Mouse (Mus musculus) megakaryocyte, adult 5-6 weeks (primary cell): Measurements from ENCODE around the gene Elf5. TPM values are rescaled to one million over a fixed set of nuclear protein-coding genes. Genes with fewer than 3 reads are reported as not detected.

Experiments
- ATAC-seq: 2 replicates; pipeline ENCODE4 v1.8.0; 2016; ENCODE audit warnings: mild to moderate bottlenecking, inconsistent platforms; ENCODE audit not compliant: poor library complexity, severe bottlenecking
- total RNA-seq, 2 experiments: library from RNA; stranded (forward) in 1 of 2; stranded (reverse) in 1 of 2; fragments of 153-499, 151-499 nt in 1 of 2; fragments of 221-1000, 200-1000 nt in 1 of 2; gene quantifications; 2 replicates each; pipeline versions ENCODE4 v1.2.3 to v1.2.4; 2015 to 2017

The Elf5 gene
- total RNA-seq, 2 experiments from 2014 or later, result 0.04 TPM; not detected in 1

GRCm38 (mm10) chr2:103432695-103433275, 21.3 kb downstream of the Elf5 start:
- ATAC-seq, result no peak

- no peak for ATAC-seq
Observed at GRCm38 (mm10) chr2:103435110-103435509, 23.6 kb downstream of the Elf5 start.

- ATAC-seq, result no peak
Observed at GRCm38 (mm10) chr2:103436534-103436933, 25.0 kb downstream of the Elf5 start.

DNA sequence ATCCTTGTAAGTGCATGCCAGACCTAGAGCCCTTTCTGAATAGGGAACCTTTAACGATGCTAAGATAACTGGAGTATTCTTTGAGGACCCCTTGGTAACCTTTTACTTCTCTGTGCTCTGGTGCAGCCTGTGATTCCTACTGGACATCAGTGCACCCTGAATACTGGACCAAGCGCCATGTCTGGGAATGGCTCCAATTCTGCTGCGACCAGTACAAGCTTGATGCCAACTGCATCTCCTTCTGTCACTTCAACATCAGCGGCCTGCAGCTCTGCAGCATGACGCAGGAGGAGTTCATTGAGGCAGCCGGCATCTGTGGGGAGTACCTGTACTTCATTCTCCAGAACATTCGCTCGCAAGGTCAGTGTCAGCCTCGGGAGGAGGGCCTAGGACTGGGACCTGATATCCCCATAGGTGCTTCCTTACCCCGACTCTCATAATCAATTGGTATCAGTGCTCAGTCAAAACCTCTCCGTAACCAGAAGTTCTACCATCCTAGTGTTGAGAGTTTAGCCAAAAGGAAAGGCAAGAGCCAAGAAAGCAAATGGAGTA, 27.7 kb downstream of the Elf5 start:
- ATAC-seq, result no peak

DNA sequence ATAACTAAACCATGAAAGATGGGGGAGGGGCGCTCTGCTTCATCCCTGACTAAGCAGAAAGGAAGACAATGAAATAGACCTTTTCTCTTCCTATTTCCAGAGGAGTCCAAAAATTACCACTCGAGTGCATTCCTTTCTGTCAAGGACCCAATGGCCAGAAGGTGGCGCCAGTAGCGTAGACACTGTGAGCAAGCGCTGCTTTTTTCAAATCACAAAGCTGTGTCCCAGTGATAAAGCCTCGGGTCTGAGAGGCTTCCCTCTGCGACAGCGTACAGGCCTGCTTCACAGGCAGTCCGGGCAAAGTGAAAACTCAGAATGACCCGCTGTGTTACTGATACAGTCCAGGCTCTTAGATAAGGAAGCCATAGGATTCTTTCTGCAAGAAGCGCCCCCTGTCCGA, 28.2 kb downstream of the Elf5 start:
- ATAC-seq, result peak; percentile 74

DNA sequence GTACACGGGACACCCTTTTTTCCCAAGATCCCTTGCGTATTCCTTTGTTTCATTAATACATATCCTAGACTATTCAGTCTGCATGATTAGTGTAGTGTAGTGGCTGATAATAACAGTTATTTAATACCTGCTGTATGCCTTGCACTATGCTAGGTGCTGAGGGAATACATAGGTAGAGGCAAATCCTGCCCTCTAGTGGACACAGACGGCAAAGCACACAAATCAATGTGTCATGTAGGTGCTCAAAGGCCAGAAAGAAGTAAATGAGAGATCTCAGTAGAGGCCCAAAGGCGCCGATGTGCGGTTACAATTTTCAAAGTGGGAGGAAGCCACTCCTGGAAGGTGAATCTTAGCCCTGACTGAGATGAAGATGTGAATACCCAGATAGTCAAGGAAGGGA, 34.3 kb downstream of the Elf5 start:
- peak; percentile 78 for ATAC-seq

- ATAC-seq, result no peak
Observed at GRCm38 (mm10) chr2:103446326-103446725, 34.8 kb downstream of the Elf5 start.

DNA sequence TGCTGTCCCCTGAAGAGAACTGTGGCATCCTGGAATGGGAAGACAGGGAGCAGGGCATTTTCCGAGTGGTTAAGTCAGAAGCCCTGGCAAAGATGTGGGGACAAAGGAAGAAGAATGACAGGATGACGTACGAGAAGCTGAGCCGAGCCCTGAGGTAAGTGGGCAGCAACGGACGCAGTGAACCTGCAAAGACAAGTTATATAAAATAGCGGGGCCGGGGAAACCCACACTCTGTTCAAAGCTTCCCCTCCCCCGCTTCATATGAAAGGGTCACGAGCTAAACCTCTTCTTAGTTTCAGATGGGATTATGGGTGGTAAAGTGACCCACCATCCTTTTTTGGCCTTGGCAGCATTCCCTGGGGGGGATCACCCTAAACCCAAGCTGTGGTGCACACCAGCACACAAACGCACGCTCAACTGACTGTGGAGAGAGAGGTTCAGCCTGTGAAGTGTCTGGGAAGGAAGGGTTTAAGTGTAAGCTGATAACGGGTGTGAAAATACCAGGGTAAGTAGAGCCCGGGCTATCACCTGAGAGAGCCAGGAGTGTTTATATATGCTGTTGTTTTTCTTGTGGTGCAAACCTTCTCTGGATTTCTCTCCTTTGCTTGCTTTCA, 37.6 kb downstream of the Elf5 start:
- no peak for ATAC-seq

GRCm38 (mm10) chr2:103449813-103450212, 38.3 kb downstream of the Elf5 start:
- ATAC-seq, result no peak

- no peak for ATAC-seq
Observed at GRCm38 (mm10) chr2:103450267-103450666, 38.8 kb downstream of the Elf5 start.

DNA sequence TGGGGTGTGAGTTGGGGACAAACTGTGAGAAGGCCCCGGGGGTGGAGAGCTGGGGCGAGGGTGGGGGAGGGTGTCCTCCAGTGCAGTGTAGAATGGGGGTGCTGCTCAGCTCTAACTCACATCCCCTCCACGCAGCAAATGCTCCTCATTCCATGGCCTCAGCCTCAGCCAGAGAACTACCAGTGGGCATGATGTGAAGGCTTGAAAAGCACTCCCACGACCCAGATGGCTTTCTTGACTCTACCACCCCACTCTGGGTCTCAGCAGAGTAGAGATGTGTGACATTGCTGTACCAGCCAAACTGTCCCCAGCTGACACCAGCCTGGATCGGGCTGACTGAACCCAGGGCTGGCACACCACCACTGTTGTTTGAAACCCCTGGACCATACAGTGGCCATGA, 41.1 kb downstream of the Elf5 start:
- ATAC-seq, result no peak

- no peak for ATAC-seq
Observed at GRCm38 (mm10) chr2:103455748-103456147, 44.3 kb downstream of the Elf5 start.

DNA sequence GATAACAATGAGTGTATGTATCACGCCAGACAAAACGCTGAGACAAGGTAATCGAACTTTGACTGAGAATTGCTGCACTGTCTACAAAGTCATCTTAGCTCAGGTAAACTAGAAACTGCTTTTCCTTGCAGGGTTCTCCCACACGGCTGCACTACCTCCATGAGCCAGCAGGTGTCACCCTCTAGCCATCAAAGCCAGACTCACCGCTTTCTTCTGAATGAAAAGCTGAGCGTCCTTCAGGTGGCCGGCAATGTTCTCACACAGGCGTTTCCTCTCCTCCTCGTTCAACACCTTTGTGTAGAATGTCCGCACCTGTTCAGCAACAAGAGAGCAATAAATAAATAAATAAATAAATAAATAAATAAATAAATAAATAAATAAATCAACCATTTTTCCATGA, 45.2 kb downstream of the Elf5 start:
- ATAC-seq, result peak; percentile 97

- ATAC-seq, result no peak
Observed at GRCm38 (mm10) chr2:103457048-103457447, 45.6 kb downstream of the Elf5 start.

DNA sequence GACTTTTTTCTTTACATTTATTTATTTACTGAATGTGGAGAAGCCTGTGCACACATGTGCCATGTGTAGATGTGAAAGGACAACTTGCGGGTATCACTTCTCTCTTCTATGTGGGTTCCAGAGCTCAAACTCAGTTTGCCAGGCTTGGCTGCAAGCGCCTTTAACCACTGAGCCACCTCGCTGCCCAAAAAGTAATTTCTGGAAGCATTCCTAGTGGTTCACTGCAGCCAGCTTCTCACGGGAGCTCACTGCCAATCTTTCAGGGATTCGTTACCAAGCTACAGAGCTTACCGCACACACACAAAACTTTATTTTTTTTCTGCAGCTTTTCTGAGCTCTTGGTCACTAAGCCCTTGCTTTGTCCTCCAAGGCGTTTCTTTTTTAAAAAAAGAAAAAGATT, 46.1 kb downstream of the Elf5 start:
- ATAC-seq, result no peak

DNA sequence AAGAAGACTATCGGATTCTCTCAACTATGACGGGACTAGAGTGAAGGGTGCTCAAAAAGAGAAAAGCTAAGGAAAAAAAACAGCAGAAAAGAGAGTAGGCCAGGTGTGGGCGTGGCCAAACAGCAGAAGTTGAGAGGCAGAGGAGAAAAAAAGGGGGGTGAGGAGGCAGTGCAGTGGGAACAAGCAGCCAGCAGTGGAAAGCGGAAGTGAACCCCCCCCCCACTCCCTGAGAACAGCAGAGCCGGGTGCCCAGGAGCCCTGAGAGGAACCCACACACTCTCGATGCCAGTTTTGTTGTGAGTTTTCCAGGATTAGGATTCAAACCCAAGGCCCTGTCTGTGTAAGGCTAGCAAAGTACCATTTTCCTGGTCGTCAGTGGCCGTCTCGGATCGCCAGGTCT, 47.6 kb downstream of the Elf5 start:
- ATAC-seq, result peak; percentile 56; the same call in 1 of the 2 replicates

GRCm38 (mm10) chr2:103461210-103461609, 49.7 kb downstream of the Elf5 start:
- no peak for ATAC-seq

GRCm38 (mm10) chr2:103461743-103462142, 50.3 kb downstream of the Elf5 start:
- no peak for ATAC-seq

DNA sequence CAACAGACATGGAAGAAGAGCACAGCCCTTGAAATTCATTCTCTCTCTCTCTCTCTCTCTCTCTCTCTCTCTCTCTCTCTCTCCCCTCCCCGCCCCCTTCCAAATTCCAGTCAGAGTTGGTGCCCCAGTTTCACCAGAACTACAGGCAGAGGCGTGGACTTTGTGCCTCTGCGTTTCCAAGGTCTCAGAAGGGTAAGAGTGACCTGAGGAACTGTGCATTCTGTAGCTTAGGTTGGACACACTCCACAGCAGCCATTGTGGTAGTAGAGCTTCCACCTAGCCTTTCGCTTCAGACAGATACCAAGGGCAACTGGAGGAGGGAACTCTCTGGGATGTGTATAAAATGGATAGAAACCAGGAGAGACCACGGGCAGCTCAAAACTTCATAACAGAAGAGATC, 51.3 kb downstream of the Elf5 start:
- no peak for ATAC-seq

GRCm38 (mm10) chr2:103464524-103464923, 53.0 kb downstream of the Elf5 start:
- no peak for ATAC-seq

DNA sequence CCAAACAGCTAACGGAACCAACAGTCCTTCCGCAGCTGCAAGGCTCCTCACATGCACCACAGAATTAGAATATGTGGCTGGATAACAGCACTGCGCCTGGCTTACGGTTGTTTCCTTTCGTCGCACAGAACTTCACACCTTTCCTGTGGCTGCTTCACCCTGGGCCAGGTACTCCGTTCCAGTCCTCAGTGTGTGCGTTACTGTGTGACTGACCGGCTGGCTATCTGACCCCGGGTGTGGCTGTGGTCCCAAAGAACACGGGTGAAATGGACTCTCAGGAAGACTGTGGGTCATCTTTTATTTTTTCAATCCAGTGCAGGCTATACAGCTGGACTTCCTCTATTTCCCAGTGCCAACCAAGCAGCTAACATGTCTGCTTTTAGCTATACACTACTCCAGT, 53.9 kb downstream of the Elf5 start:
- no peak for ATAC-seq

DNA sequence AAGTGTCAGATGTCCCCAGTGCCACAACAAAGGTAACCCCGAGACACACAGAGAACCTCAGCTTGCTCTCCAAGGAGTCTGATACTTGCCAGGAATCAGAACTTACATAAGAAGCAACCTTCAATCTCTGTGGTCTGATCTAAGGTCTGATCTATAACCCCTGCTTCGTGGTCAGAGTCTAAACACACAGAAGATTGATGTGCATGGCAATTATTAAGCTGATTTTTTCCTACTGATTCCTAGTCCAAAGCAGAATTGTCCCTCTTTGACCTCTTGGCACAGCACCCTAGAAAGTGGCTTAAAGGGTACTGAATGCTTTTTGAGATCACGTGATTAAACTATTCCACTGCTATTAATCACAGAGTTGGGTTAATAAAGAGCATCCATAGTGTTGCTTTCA, 54.8 kb downstream of the Elf5 start:
- ATAC-seq, result no peak
